Mouse (Mus musculus) olfactory bulb, adult 2 months (tissue): Measurements from ENCODE around the gene Ntn5.
"Not testable (repeated sequence)": the region's sequence is repeated elsewhere in the genome, so short reads cannot be mapped to it uniquely, and the experiment has no call there.

ENCODE experiments used
- CTCF ChIP-seq: fragments of 200-500 bp; IDR thresholded peaks from 2 replicates; pipeline ENCODE4 v1.5.1; 2012; ENCODE audit warnings: low read depth, mild to moderate bottlenecking, low read length, moderate library complexity; ENCODE audit not compliant: insufficient read depth
- POLR2A ChIP-seq: fragments of 200-500 bp; IDR thresholded peaks from 2 replicates; pipeline ENCODE4 v1.6.1; 2012; ENCODE audit warnings: mild to moderate bottlenecking, low read depth, low read length, moderate library complexity; ENCODE audit not compliant: insufficient read depth

DNA sequence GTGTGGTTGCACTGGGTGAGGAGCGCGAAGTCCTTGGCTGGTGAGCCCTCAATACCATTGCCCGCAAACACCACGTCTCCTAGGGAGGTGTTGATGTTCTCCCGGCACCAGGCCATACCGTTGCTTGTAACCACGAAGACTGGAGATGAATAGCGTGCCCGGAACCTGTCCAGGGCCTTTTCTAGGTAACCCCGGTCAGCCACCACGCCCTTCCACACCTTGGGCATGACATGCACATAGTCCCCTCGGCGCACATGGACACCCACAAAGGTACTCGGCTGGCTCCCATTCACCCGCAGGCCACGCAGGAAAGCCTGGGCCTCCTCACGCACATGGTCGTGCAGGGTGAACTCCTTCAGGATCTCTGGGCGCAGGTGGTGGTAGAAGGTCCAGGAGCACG, 33.3 kb upstream of the Ntn5 start:
- not testable (repeated sequence) for TF ChIP-seq POLR2A, CTCF
